Mouse (Mus musculus): ENCODE measurements around the gene Arid3b.

Arid3b gene

GRCm38 (mm10) chr9:57839032-57839431, 2.4 kb upstream of the Arid3b start:
- no peak for DNase-seq (ENCODE audit: low read depth, low spot score)

GRCm38 (mm10) chr9:57835841-57836514, 615 bp downstream of the Arid3b start:
- 0 out of 2 replicates have a peak, but pooled peaks cover 2% of the 10 kb centered on the region for H3K36me3 ChIP-seq (ENCODE audit: control insufficient read depth, insufficient read depth, low read length, poor library complexity, severe bottlenecking)
- no peak for DNase-seq (ENCODE audit: low read depth, low spot score)

More at GRCm38 (mm10) chr9:57839032-57839431, 2.4 kb upstream of the Arid3b start:
- no peaks in the 10 kb centered on the region for H3K36me3 ChIP-seq (ENCODE audit: control insufficient read depth, insufficient read depth, low read length, poor library complexity, severe bottlenecking)
- no peaks in the 10 kb centered on the region for H3K27me3 ChIP-seq (ENCODE audit: control insufficient read depth, insufficient read depth, low read length, poor library complexity, severe bottlenecking)

GRCm38 (mm10) chr9:57834629-57835417, 1.8 kb downstream of the Arid3b start:
- Histone ChIP-seq H3K36me3 (ENCODE audit: control insufficient read depth, insufficient read depth, low read length, poor library complexity, severe bottlenecking) (0 out of 2 replicates have a peak, but pooled peaks cover 2% of the 10 kb centered on the region), H3K27me3 (ENCODE audit: control insufficient read depth, insufficient read depth, low read length, poor library complexity, severe bottlenecking) (no peaks in the 10 kb centered on the region; the same call in 1 of the 2 replicates)
- DNase-seq (ENCODE audit: low read depth, low spot score) = peak; percentile 55

More at GRCm38 (mm10) chr9:57835841-57836514, 615 bp downstream of the Arid3b start:
- no peaks in the 10 kb centered on the region; the same call in 1 of the 2 replicates for H3K27me3 ChIP-seq (ENCODE audit: control insufficient read depth, insufficient read depth, low read length, poor library complexity, severe bottlenecking)

- Histone ChIP-seq H3K36me3 (ENCODE audit: control insufficient read depth, insufficient read depth, low read length, poor library complexity, severe bottlenecking) (0 out of 2 replicates have a peak, but pooled peaks cover 2% of the 10 kb centered on the region), H3K27me3 (ENCODE audit: control insufficient read depth, insufficient read depth, low read length, poor library complexity, severe bottlenecking) (no peaks in the 10 kb centered on the region; the same call in 1 of the 2 replicates)
- DNase-seq (ENCODE audit: low read depth, low spot score) = peak; percentile 41
Observed at GRCm38 (mm10) chr9:57833762-57834471, 2.7 kb downstream of the Arid3b start.

GRCm38 (mm10) chr9:57831267-57832082, 5.1 kb downstream of the Arid3b start:
- no peaks in the 10 kb centered on the region; the same call in 1 of the 2 replicates for H3K27me3 ChIP-seq (ENCODE audit: control insufficient read depth, insufficient read depth, low read length, poor library complexity, severe bottlenecking)
- peak; percentile 75 for DNase-seq (ENCODE audit: low read depth, low spot score)
- 0 out of 2 replicates have a peak, but pooled peaks cover 2% of the 10 kb centered on the region for H3K36me3 ChIP-seq (ENCODE audit: control insufficient read depth, insufficient read depth, low read length, poor library complexity, severe bottlenecking)

- peaks cover 2% of the 10 kb centered on the region; the same call in 1 of the 2 replicates for H3K36me3 ChIP-seq (ENCODE audit: control insufficient read depth, insufficient read depth, low read length, poor library complexity, severe bottlenecking)
- H3K27me3 ChIP-seq (ENCODE audit: control insufficient read depth, insufficient read depth, low read length, poor library complexity, severe bottlenecking) = no peaks in the 10 kb centered on the region; the same call in 1 of the 2 replicates
- no peak for DNase-seq (ENCODE audit: low read depth, low spot score)
Observed at GRCm38 (mm10) chr9:57829812-57830557, 6.6 kb downstream of the Arid3b start.

- Histone ChIP-seq H3K27me3 (ENCODE audit: control insufficient read depth, insufficient read depth, low read length, poor library complexity, severe bottlenecking) (no peaks in the 10 kb centered on the region), H3K36me3 (ENCODE audit: control insufficient read depth, insufficient read depth, low read length, poor library complexity, severe bottlenecking) (peaks cover 2% of the 10 kb centered on the region; the same call in 1 of the 2 replicates)
- no peak for DNase-seq (ENCODE audit: low read depth, low spot score)
Observed at GRCm38 (mm10) chr9:57823397-57823796, 13.2 kb downstream of the Arid3b start.

GRCm38 (mm10) chr9:57822812-57823211, 13.8 kb downstream of the Arid3b start:
- Histone ChIP-seq H3K27me3 (ENCODE audit: control insufficient read depth, insufficient read depth, low read length, poor library complexity, severe bottlenecking) (no peaks in the 10 kb centered on the region), H3K36me3 (ENCODE audit: control insufficient read depth, insufficient read depth, low read length, poor library complexity, severe bottlenecking) (peaks cover 2% of the 10 kb centered on the region; the same call in 1 of the 2 replicates)
- no peak for DNase-seq (ENCODE audit: low read depth, low spot score)

DNA sequence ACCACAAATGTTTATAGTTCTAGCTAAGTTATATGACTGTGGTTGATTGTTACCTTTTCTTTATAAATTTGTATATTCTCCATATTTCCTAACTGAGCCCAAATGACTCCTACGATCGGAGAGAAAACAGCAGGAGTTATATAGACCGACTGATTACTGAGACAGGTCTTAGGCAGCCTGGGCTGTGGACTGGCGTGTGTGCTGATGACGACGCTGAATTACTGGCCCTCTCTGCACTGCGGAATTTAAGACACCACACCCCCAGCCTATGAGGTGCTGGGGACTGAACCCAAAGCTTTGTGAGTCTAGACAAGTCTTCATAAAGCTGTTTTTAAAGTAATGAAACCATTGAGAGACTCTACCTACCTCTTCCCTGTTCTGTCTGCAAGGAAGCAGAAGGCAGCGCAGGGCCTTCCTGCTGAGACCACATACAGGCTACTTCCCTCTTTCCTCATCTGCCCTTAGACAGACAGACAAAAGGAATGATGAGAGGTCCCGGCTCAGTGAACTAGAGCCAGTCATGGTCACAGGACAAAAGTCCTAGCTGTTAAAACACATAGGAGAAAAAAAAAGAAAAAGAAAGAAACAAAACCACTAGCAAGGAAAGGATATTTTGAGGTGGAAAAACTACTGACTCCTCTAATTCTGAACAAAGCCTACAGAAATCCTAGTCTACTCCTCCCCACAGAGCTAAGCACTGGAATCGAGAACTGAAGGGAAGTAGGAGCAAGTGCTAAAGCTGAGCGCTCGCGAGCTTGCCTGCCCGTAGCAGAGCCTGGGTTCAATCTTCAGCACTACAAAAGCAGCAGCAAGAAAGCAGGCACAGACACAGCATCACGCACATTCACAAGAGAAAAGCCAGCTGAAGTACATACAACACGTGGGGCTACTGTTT, 16.2 kb downstream of the Arid3b start:
- DNase-seq (ENCODE audit: low read depth, low spot score) = peak; percentile 58

GRCm38 (mm10) chr9:57817220-57817667, 19.3 kb downstream of the Arid3b start:
- Histone ChIP-seq H3K27me3 (ENCODE audit: control insufficient read depth, insufficient read depth, low read length, poor library complexity, severe bottlenecking) (no peaks in the 10 kb centered on the region), H3K36me3 (ENCODE audit: control insufficient read depth, insufficient read depth, low read length, poor library complexity, severe bottlenecking) (no peaks in the 10 kb centered on the region; the same call in 1 of the 2 replicates)
- no peak for DNase-seq (ENCODE audit: low read depth, low spot score)

More for the DNA sequence above, 16.2 kb downstream of the Arid3b start:
- no peaks in the 10 kb centered on the region for H3K27me3 ChIP-seq (ENCODE audit: control insufficient read depth, insufficient read depth, low read length, poor library complexity, severe bottlenecking)
- H3K36me3 ChIP-seq (ENCODE audit: control insufficient read depth, insufficient read depth, low read length, poor library complexity, severe bottlenecking) = peaks cover 2% of the 10 kb centered on the region; the same call in 1 of the 2 replicates

DNA sequence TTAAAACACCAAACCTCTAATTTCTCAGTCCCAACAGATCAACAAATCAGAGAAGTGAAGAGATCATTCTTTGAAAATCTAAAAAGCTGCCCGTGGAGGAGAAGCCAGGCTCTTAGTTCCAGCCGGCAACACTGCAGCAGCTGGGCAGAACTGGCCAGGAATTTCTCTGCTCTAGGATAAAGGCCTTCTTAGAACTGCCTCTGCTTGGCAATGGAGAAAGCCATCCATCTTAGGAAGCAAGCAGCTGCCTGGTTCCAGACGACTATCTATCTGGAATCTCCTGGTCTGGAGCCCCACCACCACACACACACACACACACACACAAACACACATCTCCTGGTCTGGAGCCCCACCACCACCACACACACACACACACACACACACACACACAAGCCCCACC, 21.7 kb downstream of the Arid3b start:
- DNase-seq (ENCODE audit: low read depth, low spot score) = no peak
- Histone ChIP-seq H3K36me3 (ENCODE audit: control insufficient read depth, insufficient read depth, low read length, poor library complexity, severe bottlenecking) (peaks cover 3% of the 10 kb centered on the region), H3K27me3 (ENCODE audit: control insufficient read depth, insufficient read depth, low read length, poor library complexity, severe bottlenecking) (no peaks in the 10 kb centered on the region)

GRCm38 (mm10) chr9:57814014-57814413, 22.6 kb downstream of the Arid3b start:
- H3K27me3 ChIP-seq (ENCODE audit: control insufficient read depth, insufficient read depth, low read length, poor library complexity, severe bottlenecking) = no peaks in the 10 kb centered on the region
- DNase-seq (ENCODE audit: low read depth, low spot score) = peak; percentile 31
- H3K36me3 ChIP-seq (ENCODE audit: control insufficient read depth, insufficient read depth, low read length, poor library complexity, severe bottlenecking) = peaks cover 8% of the 10 kb centered on the region

Measured in splenic B cell, adult 2 months (primary cell).